Mouse (Mus musculus) spleen, postnatal 14 days (tissue): ENCODE results near the gene Tlr9.
A peak's percentile ranks its signal among the peaks of the same experiment; 100 is the strongest.

Experiments
- DNase-seq, 2 experiments: peaks; one replicate each; pipeline ENCODE4 v3.0.0; 2021 to 2022; ENCODE audit warnings: low spot score in 2 of 2

The Tlr9 gene

GRCm38 (mm10) chr9:106222261-106222851, at the start of gene Tlr9:
Gene Tlr9, plus strand, starts transcription at chr9:106222598.
- peak in 1 of 2 experiments; percentile 45 for DNase-seq

- no peak for DNase-seq
These were observed 49.0 kb upstream of the Tlr9 start for GRCm38 (mm10) chr9:106173363-106173762.

- DNase-seq, result no peak
These were observed 46.7 kb upstream of the Tlr9 start for GRCm38 (mm10) chr9:106175552-106176200.

GRCm38 (mm10) chr9:106176769-106177168, 45.6 kb upstream of the Tlr9 start:
- no peak for DNase-seq

GRCm38 (mm10) chr9:106177799-106178198, 44.6 kb upstream of the Tlr9 start:
- no peak for DNase-seq

- no peak for DNase-seq
These were observed 42.9 kb upstream of the Tlr9 start for GRCm38 (mm10) chr9:106179454-106179853.

GRCm38 (mm10) chr9:106179964-106180363, 42.4 kb upstream of the Tlr9 start:
- no peak for DNase-seq

- DNase-seq, result no peak
These were observed 40.3 kb upstream of the Tlr9 start for GRCm38 (mm10) chr9:106182146-106182545.

- no peak for DNase-seq
These were observed 38.4 kb upstream of the Tlr9 start for GRCm38 (mm10) chr9:106183996-106184395.

- no peak for DNase-seq
These were observed 31.0 kb upstream of the Tlr9 start for GRCm38 (mm10) chr9:106191355-106191754.

- no peak for DNase-seq
These were observed 30.4 kb upstream of the Tlr9 start for GRCm38 (mm10) chr9:106192024-106192423.

- no peak for DNase-seq
These were observed 29.4 kb upstream of the Tlr9 start for GRCm38 (mm10) chr9:106192998-106193397.

- DNase-seq, result no peak
These were observed 28.2 kb upstream of the Tlr9 start for GRCm38 (mm10) chr9:106193930-106194807.

GRCm38 (mm10) chr9:106195693-106196092, 26.7 kb upstream of the Tlr9 start:
- no peak for DNase-seq

GRCm38 (mm10) chr9:106197081-106197713, 25.2 kb upstream of the Tlr9 start:
- no peak for DNase-seq

GRCm38 (mm10) chr9:106197732-106198131, 24.7 kb upstream of the Tlr9 start:
- DNase-seq, result no peak

- DNase-seq, result peak; percentile 54 to 61
These were observed 23.4 kb upstream of the Tlr9 start for GRCm38 (mm10) chr9:106198962-106199458.

- DNase-seq, result no peak
These were observed 22.7 kb upstream of the Tlr9 start, which contains the start of gene Ppm1m for GRCm38 (mm10) chr9:106199535-106200272. Gene Ppm1m, minus strand, starts transcription at chr9:106199746.

- DNase-seq, result no peak
These were observed 20.5 kb upstream of the Tlr9 start for GRCm38 (mm10) chr9:106201895-106202294.

GRCm38 (mm10) chr9:106202819-106203636, 19.4 kb upstream of the Tlr9 start, which contains the start of gene Twf2:
Gene Twf2, plus strand, starts transcription at chr9:106203108.
- peak; percentile 72 to 79 for DNase-seq
